Mouse (Mus musculus): ENCODE data around the gene Epha2. TPM values are rescaled to one million over a fixed set of nuclear protein-coding genes. Genes with fewer than 3 reads are reported as not detected.
A peak's percentile ranks its signal among the peaks of the same experiment; 100 is the strongest.

Gene Epha2
- polyA plus RNA-seq, 1 experiment from 2014 or later, result 1.1 TPM

DNA sequence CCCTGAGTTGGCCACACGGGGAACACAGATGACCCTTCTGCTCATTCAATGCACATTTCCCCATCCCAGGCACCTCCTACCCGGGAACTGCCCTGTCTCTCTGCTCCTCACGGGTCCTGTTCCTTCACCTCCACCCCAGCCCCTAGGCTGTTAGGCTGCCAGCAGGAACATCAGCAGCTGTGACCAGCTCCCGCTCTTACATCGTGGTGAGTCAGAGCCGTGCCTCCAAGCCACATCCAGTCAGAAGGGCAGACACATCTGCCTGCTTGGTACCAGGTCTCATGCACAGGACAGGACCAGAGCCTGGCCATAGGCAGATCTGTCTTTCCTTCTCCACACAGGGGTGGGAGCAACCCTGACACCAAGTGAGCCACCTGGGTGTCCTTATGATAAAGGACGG lies 64.8 kb downstream of the Epha2 start:
- Histone ChIP-seq H3K4me2 (replicated peaks) (no peak overlapping the region), H3K27ac (replicated peaks) (no peak overlapping the region), H3K4me1 (peaks cover 4% of the 10 kb centered on the region), H3K4me3 (no peak overlapping the region), H3K27me3 (no peaks in the 10 kb centered on the region; the same call in 1 of the 2 replicates), H3K9me3 (no peaks in the 10 kb centered on the region), H3K9ac (replicated peaks) (no peak overlapping the region), H3K36me3 (no peaks in the 10 kb centered on the region)
- no peak for ATAC-seq (replicated peaks)
- 70% methylated on average over 7 of the region's 7 CpGs for WGBS

DNA sequence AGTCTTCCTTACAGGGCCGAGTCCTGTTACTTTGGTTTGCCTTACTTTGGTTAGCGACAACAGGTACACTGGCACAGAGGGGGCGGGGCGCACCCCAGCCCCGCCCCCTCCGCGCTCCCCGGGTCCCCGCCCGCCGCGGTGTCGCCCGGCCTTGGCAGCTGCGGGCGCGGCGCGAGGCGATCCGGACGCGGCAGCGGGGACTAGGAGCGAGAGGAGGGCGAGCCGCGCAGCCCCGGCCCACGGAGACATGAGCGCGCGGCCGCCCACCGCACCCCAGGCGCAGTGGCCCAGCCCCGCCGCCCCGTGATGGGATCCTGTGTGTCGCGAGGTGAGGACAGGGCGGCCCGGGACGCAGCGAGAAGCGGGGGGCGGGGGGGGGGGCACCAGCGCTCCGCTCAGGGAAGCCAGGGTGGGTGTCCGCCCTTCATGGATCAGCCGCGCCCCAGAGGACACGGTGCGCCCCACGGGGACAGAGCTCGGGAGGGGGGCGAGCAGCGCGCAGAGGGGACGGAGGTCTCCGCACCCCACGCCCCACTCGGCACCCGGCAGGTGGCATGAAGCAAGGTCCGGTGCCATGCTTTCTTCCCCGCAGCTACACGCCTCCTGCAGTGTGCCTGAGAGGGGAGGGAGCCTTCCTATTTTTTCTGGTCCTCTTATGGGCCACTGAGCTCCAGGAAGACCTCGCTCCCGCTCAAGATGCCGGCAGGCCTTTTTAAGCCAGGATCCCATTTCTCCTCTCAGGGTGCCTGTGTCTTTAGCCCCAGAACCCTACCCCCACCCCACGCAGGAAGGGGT lies 67.2 kb downstream of the Epha2 start, which contains the start of gene Fam131c:
Gene Fam131c, plus strand, starts transcription at position 224 of the 795 bp plus-strand sequence.
- H3K4me2 ChIP-seq (replicated peaks), result peak within 1 kb of the TSS; percentile 92
- no peaks in the 10 kb centered on the region for H3K9me3 ChIP-seq
- ATAC-seq (replicated peaks), result peak; percentile 64
- peak within 1 kb of the TSS; percentile 58 for H3K4me3 ChIP-seq
- no peaks in the 10 kb centered on the region for H3K36me3 ChIP-seq
- H3K27ac ChIP-seq (replicated peaks), result no peak within 1 kb of the TSS
- WGBS, result under 1% methylated on average over 68 of the region's 71 CpGs
- peaks cover 4% of the 10 kb centered on the region for H3K4me1 ChIP-seq
- H3K9ac ChIP-seq (replicated peaks), result peak within 1 kb of the TSS; percentile 58
- H3K27me3 ChIP-seq, result no peaks in the 10 kb centered on the region; the same call in 1 of the 2 replicates

DNA sequence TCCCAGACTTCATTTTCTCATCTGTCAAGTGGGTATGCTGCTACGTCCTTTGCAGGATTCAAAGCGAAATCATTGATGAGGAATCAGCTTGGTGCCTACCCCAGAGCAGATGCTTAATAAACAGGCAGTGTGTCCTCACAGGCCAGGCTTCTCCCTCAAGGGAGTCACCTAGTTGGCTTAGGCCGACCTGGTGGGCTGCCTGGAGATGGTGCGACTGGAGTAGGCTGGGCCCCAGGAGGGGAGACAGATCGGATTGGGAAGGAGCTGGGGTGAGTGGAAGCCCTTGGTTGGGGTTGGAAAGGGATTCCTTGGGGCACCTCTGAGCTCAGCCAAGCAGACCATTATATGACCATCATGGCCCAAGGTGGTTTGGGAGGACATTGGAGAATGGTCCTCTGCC lies 71.4 kb downstream of the Epha2 start:
- no peak for ATAC-seq (replicated peaks)
- peaks cover 4% of the 10 kb centered on the region for H3K4me1 ChIP-seq
- WGBS, result 92% methylated on average over 5 of the region's 5 CpGs

More for the DNA sequence above, 71.4 kb downstream of the Epha2 start:
- Histone ChIP-seq H3K27ac (replicated peaks) (no peak overlapping the region), H3K36me3 (no peaks in the 10 kb centered on the region), H3K4me3 (no peak overlapping the region), H3K4me2 (replicated peaks) (no peak overlapping the region), H3K9ac (replicated peaks) (no peak overlapping the region), H3K9me3 (no peaks in the 10 kb centered on the region), H3K27me3 (no peaks in the 10 kb centered on the region)

Small RNA genes lying within 50 kb of the gene (microRNA-seq; reads per million reads assigned to microRNA genes)
- gene Gm25690, result not detected

Other genes starting within 250 kb of the Epha2 start
- 8.3 and 10.2 TPM in 2 replicates for gene Crocc, start 240.7 kb upstream of the Epha2 start, polyA plus RNA-seq (2015; fragmentation: Nextera tagmentation; extraction: Ambion mirVana)
- 50.5 and 55.8 TPM in 2 replicates for gene Necap2, start 222.9 kb upstream of the Epha2 start, polyA plus RNA-seq (2015; fragmentation: Nextera tagmentation; extraction: Ambion mirVana)
- gene Spata21, start 212.9 kb upstream of the Epha2 start, polyA plus RNA-seq (2015; fragmentation: Nextera tagmentation; extraction: Ambion mirVana), result 0.53 TPM in 1 of 2 replicates, not detected in the other
- 26.3 and 30.9 TPM in 2 replicates for gene Szrd1, start 161.5 kb upstream of the Epha2 start, polyA plus RNA-seq (2015; fragmentation: Nextera tagmentation; extraction: Ambion mirVana)
- gene Fbxo42, start 153.3 kb upstream of the Epha2 start, polyA plus RNA-seq (2015; fragmentation: Nextera tagmentation; extraction: Ambion mirVana), result 25.0 and 26.5 TPM in 2 replicates
- 8.4 and 10.9 TPM in 2 replicates for gene Rsg1, start 87.3 kb upstream of the Epha2 start, polyA plus RNA-seq (2015; fragmentation: Nextera tagmentation; extraction: Ambion mirVana)
- 1.3 TPM in 2 replicates for gene Arhgef19, start 61.7 kb upstream of the Epha2 start, polyA plus RNA-seq (2015; fragmentation: Nextera tagmentation; extraction: Ambion mirVana)
- gene Fam131c, start 67.0 kb downstream of the Epha2 start, polyA plus RNA-seq (2015; fragmentation: Nextera tagmentation; extraction: Ambion mirVana), result 12.1 and 13.8 TPM in 2 replicates
- gene Clcnka, start 97.5 kb downstream of the Epha2 start, polyA plus RNA-seq (2015; fragmentation: Nextera tagmentation; extraction: Ambion mirVana), result not detected in 2 replicates
- not detected in 2 replicates for gene Clcnkb, start 114.8 kb downstream of the Epha2 start, polyA plus RNA-seq (2015; fragmentation: Nextera tagmentation; extraction: Ambion mirVana)
- 0.09 TPM in 1 of 2 replicates, not detected in the other for gene Hspb7, start 119.5 kb downstream of the Epha2 start, polyA plus RNA-seq (2015; fragmentation: Nextera tagmentation; extraction: Ambion mirVana)
- 0.20 TPM in 1 of 2 replicates, not detected in the other for gene Srarp, start 134.9 kb downstream of the Epha2 start, polyA plus RNA-seq (2015; fragmentation: Nextera tagmentation; extraction: Ambion mirVana)
- gene Zbtb17, start 143.4 kb downstream of the Epha2 start, polyA plus RNA-seq (2015; fragmentation: Nextera tagmentation; extraction: Ambion mirVana), result 61.8 and 65.6 TPM in 2 replicates
- gene Spen, start 237.4 kb downstream of the Epha2 start, polyA plus RNA-seq (2015; fragmentation: Nextera tagmentation; extraction: Ambion mirVana), result 18.5 and 18.9 TPM in 2 replicates

Measured in forebrain, embryonic 15.5 days (tissue).